Mouse (Mus musculus) spleen, postnatal 4 days (tissue): Measurements from ENCODE around the gene Lysmd4.

ENCODE experiments used
- DNase-seq, 2 experiments: peaks; one replicate each; pipeline ENCODE4 v3.0.0; 2022; ENCODE audit warnings: low spot score in 2 of 2

Gene Lysmd4

GRCm38 (mm10) chr7:67222220-67222862, at the start of gene Lysmd4:
Lysmd4 (plus strand) TSS chr7:67222544.
- peak; percentile 94 to 97 for DNase-seq

- no peak for DNase-seq
Observed at GRCm38 (mm10) chr7:67173522-67174195, 48.7 kb upstream of the Lysmd4 start.

- DNase-seq: no peak
Observed at GRCm38 (mm10) chr7:67183786-67184185, 38.6 kb upstream of the Lysmd4 start.

GRCm38 (mm10) chr7:67199412-67199811, 22.9 kb upstream of the Lysmd4 start:
- DNase-seq: peak; percentile 18 to 73

- no peak for DNase-seq
Observed at GRCm38 (mm10) chr7:67203625-67204024, 18.7 kb upstream of the Lysmd4 start.

GRCm38 (mm10) chr7:67205734-67206425, 16.5 kb upstream of the Lysmd4 start:
- no peak for DNase-seq

GRCm38 (mm10) chr7:67206496-67206895, 15.8 kb upstream of the Lysmd4 start:
- no peak for DNase-seq

GRCm38 (mm10) chr7:67207701-67208100, 14.6 kb upstream of the Lysmd4 start:
- DNase-seq: no peak

GRCm38 (mm10) chr7:67208317-67208716, 14.0 kb upstream of the Lysmd4 start:
- no peak for DNase-seq

GRCm38 (mm10) chr7:67210004-67210833, 12.1 kb upstream of the Lysmd4 start:
- no peak for DNase-seq

- no peak for DNase-seq
Observed at GRCm38 (mm10) chr7:67211341-67211740, 11.0 kb upstream of the Lysmd4 start.

GRCm38 (mm10) chr7:67211971-67212370, 10.4 kb upstream of the Lysmd4 start:
- no peak for DNase-seq

GRCm38 (mm10) chr7:67213589-67213988, 8.8 kb upstream of the Lysmd4 start:
- DNase-seq: no peak

- DNase-seq: no peak
Observed at GRCm38 (mm10) chr7:67216351-67216750, 6.0 kb upstream of the Lysmd4 start.

- DNase-seq: peak; percentile 64 to 89
Observed at GRCm38 (mm10) chr7:67217025-67217424, 5.3 kb upstream of the Lysmd4 start.

- DNase-seq: no peak
Observed at GRCm38 (mm10) chr7:67225943-67226625, 3.7 kb downstream of the Lysmd4 start.

GRCm38 (mm10) chr7:67227538-67227937, 5.2 kb downstream of the Lysmd4 start:
- no peak for DNase-seq

- DNase-seq: no peak
Observed at GRCm38 (mm10) chr7:67228390-67228789, 6.0 kb downstream of the Lysmd4 start.

GRCm38 (mm10) chr7:67228891-67229602, 6.7 kb downstream of the Lysmd4 start:
- DNase-seq: peak; percentile 32 to 73

GRCm38 (mm10) chr7:67229701-67230100, 7.4 kb downstream of the Lysmd4 start:
- DNase-seq: peak in 1 of 2 experiments; percentile 24

- DNase-seq: peak in 1 of 2 experiments; percentile 43
Observed at GRCm38 (mm10) chr7:67230221-67230620, 7.9 kb downstream of the Lysmd4 start.
